Mouse (Mus musculus) ovary, postnatal 36 days (tissue): ENCODE data around the gene Stard3.

Experiments
- DNase-seq: peaks from one replicate; pipeline ENCODE4 v3.0.0; 2022; ENCODE audit warnings: low spot score, mixed read lengths

Stard3 gene

DNA sequence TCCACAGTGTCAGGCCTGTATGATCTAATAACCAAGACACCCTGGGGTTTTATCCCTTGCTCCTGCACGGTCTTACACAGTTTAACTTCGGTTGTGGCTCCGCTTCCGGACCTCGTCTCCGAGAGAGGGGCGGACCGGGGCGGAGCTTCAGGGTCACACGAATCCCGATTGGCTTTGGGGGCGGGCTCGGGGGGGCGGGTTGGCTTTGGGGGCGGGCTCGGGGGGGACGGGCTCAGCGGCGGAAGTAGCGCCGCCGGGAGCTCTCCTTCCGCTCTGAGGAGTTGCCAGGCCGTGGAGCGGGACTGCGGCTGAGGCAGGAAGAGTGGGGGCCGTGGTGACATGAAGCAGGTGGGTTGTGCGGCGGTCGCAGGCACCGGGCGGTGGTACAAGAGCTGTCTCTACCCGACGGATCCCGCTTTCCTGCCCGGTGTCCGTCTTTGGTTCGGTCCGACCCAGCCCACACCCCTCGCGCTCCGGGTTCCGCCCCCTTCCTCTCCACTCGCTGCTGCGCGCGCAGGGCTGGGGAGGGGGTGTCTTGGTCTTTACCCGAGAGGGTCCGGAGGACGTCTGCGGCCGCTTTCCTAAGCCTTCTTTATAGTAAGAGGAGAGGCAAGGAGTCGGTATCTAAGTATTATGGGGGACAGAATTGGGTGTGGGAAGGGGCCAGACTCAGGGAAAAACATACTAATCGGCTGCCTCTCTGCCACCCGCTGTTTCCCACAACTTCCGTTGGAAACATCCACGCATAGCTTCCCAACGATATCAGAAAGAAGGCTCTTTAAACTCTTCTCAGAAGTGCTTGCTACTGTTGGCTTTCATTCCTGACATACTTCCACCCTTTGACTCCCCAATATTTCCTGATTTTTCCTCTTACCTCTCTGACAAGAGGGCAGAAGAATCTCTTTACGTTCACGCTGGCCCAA, at the start of gene Stard3:
Gene Stard3 (plus strand): TSS at position 208 of the 923 bp plus-strand sequence.
- DNase-seq = peak; percentile 88

DNA sequence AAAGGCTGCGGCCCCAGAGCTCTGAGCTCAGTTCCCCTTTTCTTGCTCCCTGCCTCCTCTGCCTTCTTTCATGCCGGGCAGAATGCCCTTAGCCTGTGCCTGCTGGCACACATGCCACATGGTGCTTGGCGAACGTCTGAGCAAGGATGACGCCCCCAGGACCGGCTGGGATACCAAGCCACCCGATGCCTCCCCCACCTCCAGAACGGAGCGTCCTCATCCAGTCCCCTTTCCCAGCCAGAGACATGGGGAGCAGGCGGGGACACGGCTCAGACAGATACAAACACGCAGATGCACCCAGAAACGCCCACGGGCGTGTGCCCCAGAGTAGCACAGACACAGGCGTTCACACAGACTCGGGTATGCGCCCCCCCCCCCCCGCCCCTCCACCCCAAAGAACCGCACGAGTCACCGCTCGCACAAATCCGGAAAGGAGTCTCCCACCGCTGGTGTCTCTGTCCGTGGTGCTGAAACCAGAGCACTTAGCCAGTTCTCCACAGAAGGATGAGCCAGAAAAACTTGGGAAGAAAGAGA, 44.3 kb upstream of the Stard3 start:
- DNase-seq = peak; percentile 70

DNA sequence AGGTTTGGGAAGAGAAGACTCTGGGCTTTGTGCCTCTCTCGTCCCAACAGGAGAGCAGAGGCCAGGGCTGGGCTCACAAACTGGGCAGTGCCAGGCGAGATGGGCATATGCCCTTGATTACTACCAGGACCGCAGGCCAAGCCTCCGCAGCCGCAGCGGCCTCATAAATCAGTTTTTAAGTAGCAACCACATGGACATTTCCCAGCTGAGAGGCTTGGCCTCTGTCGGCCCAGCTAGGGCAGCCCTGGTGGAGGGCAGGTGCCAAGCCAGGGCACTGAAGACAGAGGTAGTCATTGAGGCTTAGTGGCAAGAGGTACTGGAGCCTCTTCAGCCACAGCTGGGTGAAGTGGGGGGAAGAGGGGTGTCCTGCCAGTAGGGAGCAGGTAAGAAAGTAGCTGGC, 40.7 kb upstream of the Stard3 start:
- DNase-seq = no peak

DNA sequence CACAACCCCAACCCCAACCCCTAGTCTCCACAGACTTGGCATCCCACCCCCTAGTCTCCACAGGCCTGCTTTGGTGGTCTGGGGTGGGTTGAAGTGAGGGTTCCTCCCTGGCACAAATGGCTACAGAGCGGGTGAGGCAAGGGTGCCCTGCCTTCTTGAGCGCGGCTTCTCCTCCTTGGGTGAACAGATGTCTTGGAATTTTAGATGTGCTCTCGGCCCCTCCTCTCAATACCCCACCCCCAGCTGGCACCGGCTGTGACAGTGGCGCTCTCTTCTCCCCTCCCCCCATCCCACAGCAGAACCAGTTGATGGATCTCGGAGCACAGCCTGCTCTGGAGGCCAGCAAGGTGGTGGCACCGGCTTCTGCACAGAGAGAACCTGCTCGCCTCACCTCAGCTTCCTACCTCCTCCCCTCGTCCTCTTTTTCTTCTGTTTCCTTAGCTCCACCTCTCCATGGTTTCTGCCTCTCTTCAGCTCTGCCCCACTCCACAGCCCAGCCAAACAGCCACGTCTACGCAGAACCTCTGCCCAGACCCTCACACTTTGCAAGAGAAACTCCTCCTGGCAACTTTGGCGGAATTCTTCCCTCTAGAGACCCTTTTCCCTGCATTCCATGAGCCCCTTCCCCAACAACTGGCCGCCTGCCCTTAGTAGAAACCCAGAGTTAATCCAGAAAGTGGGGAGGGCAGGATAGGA, 39.6 kb upstream of the Stard3 start:
- DNase-seq = no peak

DNA sequence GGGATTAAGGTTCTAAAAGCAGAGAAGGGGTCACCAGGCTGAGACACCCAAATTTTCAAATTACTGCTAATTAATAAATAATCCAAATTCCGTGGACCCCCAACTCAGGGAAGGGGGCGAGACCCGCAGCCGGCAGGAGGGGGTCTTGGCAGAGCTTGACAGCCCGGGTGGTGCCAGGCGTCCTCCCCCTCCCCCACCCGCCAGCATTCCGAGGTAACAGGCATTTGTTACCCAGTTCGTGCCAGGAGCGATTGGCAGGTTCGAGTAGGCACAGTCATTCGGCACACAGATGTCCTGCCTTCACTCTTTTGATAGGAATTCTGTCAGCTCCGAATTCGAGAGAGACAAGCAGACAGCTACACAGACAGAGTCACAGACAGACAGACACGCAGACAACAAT, 39.0 kb upstream of the Stard3 start:
- no peak for DNase-seq

DNA sequence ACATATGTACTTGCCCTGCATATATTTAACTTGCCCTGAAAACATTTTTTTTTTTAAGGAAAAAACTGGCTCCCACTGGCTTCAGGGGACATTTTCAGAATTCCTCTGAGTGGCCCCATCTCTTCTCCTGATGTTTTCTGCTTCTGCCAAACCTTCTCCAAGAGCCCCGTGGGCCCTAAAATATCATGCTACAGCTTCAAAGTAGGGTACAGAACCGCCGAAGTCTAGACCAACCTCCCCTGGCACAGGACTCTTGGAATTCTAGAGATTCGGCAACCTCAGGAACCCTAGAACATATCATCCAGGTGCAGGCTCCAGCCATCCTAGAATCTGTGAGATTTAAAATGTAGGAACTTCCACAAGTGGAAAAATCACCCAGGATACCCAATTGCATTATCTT, 38.6 kb upstream of the Stard3 start:
- no peak for DNase-seq

DNA sequence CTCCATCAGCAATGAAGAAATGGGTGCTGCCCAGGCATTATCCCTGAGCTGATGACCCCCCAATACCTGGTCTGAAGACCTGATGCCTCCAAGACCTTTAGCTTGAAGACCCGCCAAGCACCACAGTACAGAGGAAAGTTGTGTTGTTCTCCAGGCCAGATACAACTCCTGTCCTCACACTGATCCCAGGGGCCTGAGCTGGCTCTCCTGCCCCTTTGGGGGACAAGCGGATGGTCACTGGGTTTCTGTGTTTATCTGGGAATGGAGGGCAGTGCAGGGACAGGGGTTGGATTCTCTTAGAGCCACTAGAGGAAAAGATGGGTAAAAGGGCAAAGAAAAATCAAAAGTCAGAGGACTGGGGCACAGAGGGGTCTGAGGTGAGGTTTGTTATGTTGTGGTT, 38.2 kb upstream of the Stard3 start:
- no peak for DNase-seq

DNA sequence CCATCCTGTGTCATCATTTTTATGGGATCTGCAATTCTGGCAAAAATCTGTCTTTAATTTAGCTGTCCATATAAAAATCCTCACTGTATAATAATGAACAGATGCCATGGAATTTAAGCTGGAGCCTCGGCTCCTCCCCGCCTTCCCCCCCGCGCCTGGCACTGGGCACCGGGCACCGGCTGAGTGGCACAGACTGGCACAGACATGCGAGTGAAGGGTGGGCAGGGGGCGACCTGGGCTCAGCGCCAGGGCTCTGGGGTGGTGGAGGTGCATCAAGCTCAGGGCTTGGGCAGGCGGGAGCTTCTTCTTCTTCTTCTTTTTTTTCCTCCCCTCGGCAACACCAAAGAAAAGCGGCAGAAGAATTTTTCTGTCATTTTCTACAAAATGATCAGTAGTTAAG, 37.8 kb upstream of the Stard3 start:
- DNase-seq = no peak

DNA sequence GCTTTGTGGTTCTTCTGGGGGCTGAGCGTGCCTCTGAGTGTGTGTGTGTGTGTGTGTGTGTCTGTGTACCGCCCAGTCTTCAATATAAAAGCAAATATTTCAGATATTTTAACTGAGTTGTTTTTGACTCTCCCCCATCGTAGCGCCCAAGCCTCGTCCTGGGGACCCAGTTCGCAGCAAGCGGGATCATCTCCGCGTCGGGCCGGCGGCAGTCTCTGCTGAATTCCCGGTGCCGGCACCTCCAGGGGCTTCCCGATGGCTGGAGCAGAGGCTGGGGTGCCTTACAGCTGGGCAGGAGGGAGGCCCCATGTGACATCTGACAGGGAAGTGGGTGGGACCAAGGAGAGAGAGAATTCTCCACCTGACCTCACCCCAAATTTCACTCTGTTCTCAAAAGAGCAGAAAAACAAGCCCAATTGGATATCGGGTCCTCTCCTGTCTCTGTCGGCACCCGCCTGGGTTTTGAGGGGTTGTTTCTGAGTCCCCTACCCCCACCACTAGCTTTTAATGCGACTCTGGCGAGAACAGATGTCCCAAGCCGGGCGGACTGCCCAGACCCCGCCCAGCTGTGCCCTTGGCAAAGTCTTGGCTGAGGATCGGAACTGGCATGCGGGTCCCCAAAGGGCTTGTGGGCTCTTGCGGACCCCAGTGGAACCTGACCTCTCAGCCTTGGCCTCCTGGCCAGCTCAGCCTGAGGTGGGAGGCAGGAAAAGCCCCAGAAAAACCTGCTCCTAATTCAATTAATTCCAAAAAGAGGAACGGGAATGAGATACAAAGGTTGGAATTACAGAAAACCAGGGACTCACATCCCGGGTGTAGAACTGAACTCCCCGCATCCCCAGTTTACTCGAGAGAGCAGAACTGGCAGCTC, 37.1 kb upstream of the Stard3 start:
- no peak for DNase-seq

DNA sequence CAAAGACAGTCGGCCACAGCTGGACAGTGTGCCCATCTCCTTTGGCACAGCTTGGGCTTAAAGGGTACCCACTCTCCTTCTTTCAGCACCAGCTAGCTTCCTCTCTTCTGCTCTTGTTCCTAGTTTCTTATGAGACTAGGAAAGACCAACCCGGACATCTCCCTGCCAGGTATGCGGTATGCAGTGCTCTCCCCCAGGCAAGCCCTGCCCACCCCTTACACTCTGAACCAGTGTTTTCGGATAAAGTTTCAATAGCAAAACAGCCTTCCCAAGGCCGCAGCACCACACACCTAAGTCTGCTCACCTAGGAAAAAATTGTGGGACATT, 36.5 kb upstream of the Stard3 start:
- DNase-seq = no peak

DNA sequence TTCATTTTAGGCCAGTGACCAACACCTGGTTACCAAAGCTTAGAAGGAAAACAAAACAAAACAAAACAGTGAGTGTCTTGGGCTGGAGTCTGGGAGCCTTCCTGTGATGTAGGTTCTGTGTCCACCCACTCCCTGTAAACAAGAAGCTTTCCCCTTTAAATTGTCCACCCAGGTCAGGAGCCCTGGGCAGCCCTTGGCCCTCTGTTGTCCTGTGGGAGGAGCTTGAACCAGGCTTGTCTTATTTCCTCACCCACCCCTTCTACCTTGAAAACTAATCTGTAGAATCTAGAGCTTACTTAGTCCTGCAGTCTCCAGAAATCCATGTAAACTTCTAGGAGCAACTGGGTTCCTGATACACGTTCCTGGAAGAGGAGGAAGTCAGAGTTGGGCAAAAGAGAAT, 36.0 kb upstream of the Stard3 start:
- no peak for DNase-seq

DNA sequence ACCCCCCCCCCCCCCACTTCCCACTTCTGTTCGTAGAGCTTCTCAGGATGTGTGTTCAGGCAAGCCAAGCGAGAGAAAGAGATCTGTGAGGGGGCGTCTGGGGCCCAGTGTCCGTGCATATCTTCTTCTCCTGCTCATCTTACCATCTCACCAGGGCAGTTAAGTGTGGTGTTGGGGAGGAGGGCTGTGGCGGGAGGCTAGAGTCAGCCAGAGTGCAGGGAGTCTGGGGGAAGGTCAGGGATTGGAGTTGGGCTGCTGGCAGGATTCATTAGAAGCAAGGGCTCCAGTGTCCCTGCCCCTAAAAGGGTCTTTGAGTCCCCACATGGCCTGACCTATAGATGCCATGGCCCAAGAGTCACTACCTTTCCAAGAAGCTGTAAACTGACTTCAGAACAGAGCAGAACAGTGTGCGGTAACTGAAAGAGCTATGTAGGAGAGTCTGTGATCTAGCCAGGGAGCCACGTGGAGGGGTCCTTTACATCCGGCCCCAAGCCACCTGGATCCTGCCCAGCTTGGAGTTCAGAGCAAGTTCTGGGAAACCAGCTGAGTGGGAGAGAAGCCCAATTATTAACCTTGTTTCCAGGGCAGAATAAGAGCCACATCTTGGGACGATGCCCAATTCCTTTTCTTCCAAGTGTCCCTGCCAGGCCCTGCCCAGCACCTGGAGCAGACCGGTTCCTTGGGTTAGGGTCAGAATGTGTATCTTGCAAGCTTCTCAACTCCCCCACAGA, 34.9 kb upstream of the Stard3 start:
- no peak for DNase-seq

DNA sequence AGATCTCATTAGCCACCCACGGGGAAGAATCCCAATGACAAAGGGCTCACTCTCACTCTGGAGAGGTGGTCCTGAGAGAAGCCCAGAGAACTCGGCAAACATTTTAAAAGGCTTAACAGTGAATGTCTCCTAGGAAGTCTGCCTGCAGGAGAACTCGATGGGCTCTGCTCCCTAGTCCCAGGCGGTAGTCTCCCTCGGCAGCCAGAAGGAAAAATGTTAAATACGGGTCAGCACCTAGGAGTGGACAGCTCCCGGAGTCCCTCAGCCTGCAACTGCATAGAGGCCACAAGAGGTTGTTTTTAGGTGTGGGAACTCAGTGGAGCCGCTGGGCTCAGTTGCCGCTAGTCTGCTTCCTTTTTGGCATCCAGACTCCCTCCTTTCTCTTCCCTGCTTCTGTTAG, 34.2 kb upstream of the Stard3 start:
- DNase-seq = no peak

DNA sequence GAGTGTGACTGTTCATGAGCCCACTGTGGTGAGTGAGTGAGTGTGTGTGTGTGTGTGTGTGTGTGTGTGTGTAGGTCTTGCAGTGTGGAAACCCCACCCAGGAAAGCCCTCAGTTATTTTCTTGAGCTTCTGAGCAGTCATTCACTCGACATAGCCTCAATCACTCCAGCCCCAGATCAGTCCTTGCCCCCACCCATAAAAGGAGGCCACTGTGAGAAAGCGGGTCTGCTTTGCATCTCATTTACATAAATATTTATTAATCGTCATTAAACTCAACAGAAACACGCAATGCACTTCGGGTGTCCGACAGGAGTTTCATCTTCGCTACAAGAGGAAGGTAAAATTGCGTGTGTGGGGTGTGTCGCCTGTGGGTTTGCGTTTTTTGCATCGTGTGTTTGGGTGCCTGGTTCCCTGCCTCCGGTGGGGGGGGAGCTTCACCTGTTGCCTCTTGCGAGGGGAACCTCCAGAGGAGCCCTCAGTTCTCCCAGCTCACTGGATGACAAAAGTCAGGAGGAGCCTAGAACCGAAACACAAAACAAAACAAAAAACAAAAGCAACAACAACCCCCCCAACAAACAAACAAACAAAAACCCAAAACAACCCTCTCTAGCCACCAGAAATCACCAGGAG, 32.9 kb upstream of the Stard3 start:
- DNase-seq = no peak

DNA sequence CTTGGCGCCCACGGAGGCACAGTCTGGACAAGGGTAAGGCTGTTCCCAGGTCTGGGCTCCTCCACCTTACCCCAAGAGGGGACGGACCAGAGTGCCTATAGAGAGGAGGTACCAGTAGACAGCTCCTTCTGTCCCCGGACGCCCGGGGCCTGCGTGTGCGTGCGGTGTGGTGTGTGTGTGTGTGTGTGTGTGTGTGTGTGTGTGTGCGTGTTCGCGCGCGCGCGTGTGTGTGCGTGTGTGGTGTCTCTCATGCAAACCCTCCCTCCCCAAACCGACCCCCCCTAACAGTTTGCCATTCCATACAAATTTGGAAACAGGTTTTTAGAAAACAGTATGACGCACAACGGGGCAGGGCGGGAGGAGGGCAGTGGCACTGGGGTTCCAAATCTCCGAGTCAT, 32.3 kb upstream of the Stard3 start:
- DNase-seq = no peak

DNA sequence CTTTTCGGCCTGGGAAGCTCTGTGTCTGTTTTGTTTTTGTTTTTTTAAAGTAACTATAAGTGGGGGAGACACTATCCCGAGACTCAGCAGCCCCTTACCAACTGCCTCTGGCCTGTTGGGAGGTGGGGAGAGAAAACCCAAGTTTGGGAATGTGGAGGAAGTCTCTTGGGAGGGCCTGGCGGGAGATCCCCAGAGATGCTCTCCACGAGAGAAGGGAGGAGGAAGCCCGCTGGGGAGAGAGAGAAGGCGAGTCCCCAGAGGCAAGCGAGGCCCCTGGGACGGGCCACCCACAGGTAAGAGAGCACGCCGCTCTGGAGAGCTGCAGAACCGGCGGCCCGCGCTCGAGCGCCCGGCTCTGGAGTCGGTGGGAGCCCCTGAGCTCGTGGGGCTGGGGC, 31.4 kb upstream of the Stard3 start:
- DNase-seq = no peak

DNA sequence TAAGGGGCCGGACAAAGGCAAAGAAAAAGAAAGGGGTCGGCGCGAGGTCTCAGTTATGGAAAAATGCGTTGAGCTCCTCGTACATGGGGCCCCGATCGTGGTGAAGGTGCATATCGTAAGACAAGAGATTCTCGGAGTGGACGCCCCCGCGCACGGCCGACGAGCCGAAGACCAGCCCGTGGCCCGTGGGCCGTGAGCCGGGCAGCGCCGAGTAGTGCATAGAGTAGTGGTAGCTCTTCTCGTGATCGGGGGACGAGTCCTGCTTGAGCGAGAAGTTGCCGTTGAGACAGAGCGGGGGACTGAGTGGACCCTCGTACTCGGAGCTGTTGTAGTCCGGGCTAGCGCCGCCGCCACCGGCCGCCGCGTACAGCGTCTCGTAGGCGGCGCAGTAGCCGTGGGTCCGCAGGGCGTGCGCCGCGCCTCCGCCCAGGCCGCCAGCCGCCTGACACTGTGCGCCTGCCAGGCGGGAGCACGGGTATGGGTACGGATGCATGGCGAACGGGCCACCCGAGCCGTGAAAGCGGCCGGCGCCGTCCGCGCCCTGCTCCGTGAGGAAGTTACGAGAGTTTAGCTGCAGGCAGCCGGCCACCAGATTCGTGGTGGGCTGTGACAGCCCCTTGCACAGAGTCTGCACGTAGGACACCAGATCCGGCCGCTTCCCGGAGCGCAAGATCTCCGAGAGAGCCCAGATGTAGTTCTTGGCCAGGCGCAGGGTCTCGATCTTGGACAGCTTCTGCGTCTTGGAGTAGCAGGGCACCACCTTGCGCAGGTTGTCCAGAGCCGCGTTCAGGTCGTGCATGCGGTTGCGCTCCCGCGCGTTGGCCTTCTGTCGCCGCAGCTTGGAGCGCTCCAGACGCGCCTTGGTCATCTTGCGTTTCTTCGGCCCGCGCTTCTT, 30.8 kb upstream of the Stard3 start:
- no peak for DNase-seq

DNA sequence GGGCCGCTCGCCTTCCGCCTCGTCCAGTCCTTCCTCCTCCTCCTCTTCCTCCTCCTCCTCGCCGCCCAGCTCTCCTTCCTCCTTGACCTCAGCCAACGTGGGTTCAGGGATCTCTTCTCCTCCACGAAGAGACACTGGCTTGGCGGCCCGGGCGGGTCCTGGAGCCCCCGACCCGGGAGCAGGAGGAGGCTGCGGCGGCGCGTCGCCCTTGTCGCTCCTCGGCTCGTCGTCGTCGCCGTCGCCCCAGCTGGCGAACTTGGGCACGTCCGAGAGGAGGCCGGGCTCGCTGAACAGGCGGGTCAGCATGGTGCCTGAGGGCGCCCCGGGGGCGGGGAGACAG, 30.2 kb upstream of the Stard3 start:
- DNase-seq = no peak

DNA sequence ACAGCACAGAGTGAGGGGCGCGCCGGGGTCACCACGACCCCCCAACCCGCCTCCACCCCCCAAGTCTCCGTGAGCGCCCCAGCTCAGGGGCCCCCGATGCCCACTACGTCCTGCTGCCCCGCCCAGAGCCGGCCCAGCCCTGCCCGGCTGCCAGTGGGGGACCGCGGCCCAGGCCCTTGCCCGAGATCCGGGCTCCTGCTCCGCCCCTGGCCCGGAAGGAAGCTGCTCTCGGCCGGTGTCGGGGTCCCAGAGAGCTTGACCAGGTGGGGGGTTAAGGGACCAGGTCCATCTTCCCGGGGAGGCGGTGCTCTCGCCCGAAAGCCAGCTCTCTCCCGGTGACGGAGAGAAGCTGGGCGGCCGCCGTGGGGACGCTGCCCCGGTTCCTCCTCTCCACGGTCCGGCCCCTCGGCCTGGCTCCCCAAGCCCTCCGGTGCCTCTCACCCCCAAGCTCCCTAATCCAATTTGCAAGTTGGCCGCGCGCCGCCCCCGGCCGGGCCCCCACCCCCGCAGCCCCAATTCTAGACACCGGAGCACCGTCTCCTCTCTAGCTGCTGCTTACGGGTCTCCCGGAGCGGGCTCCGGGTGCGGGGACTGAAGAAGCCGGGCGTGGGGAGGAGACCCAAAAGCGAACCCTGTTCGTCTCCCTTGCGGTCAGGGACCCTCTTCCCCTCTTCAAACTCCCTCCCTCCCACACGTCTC, 29.6 kb upstream of the Stard3 start:
- no peak for DNase-seq
